Mouse (Mus musculus) heart, embryonic 16.5 days (tissue): Measurements from ENCODE around the gene Peli2. TPM values are rescaled to one million over a fixed set of nuclear protein-coding genes. Genes with fewer than 3 reads are reported as not detected.

Experiments used
- ATAC-seq: fragments of 200-750 bp; cut with Nextera tagmentation; replicated peaks from 2 replicates; pipeline ENCODE4 v1.8.0; 2017; ENCODE audit warnings: moderate number of reproducible peaks; ENCODE audit not compliant: insufficient read depth, low FRiP score; ENCODE audit errors: extremely low read depth
- H3K27ac ChIP-seq: fragments of 300-500 bp; sonication (generic); 2 replicates; pipeline ENCODE4 v1.5.1; 2014; ENCODE audit warnings: mild to moderate bottlenecking, low read length, control low read depth, moderate library complexity
- H3K27me3 ChIP-seq: fragments of 300-500 bp; sonication (generic); 2 replicates; pipeline ENCODE4 v1.6.1; 2014; ENCODE audit warnings: low read length, mixed read lengths; ENCODE audit not compliant: control insufficient read depth, insufficient read depth
- H3K36me3 ChIP-seq: fragments of 300-500 bp; sonication (generic); 2 replicates; pipeline ENCODE4 v1.6.1; 2014; ENCODE audit not compliant: control insufficient read depth, insufficient read depth
- H3K4me1 ChIP-seq: fragments of 300-500 bp; sonication (generic); 2 replicates; pipeline ENCODE4 v1.6.1; 2014; ENCODE audit warnings: low read length, mixed read lengths; ENCODE audit not compliant: control insufficient read depth, insufficient read depth
- H3K4me2 ChIP-seq: fragments of 300-500 bp; sonication (generic); 2 replicates; pipeline ENCODE4 v1.6.1; 2014; ENCODE audit warnings: low read depth, mild to moderate bottlenecking, control low read depth, low read length
- H3K4me3 ChIP-seq: fragments of 300-500 bp; sonication (generic); 2 replicates; pipeline ENCODE4 v1.5.1; 2014; ENCODE audit warnings: mild to moderate bottlenecking, control low read depth, low read length
- H3K9ac ChIP-seq: fragments of 300-500 bp; sonication (generic); 2 replicates; pipeline ENCODE4 v1.6.1; 2014; ENCODE audit warnings: low read length, control low read depth
- H3K9me3 ChIP-seq: fragments of 300-500 bp; sonication (generic); replicated peaks from 2 replicates; pipeline ENCODE4 v1.6.1; 2016; ENCODE audit warnings: low read length; ENCODE audit not compliant: control insufficient read depth
- WGBS: fragments of 180-500 bp; shearing (Covaris S2); extraction: QIAGEN DNeasy Blood & Tissue Kit; methylation state at CpG from one replicate; pipeline ENCODE4 v1.1.7; 2014; 5-methylcytosine and 5-hydroxymethylcytosine counted together
- polyA plus RNA-seq: library from polyadenylated mRNA; unstranded; fragments of >200 nt; fragmentation: Nextera tagmentation; extraction: Ambion mirVana; gene quantifications from 2 replicates; pipeline ENCODE4 v1.2.1, GENCODE M21; 2015

Gene Peli2
- polyA plus RNA-seq, 1 experiment from 2014 or later = 2.6 TPM

DNA sequence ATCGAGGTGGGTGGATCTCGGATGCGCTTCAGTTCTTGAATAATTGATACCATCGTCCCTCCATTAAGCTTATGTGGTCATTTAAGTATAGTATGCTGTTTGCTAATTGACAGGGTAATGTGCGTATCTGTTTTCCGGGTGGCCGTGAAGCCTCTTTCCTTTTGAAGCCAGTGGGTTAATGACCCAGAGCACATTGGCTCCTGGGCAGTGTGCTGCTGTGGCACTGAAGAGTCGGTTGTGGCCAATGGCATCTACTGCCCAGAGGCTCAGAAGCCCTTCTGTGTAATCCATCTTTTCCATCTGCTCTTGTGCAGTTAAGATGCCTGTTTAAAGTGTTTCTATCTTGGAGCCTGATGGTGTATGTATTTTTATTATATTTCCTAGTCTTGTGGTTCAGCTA, 34.0 kb downstream of the Peli2 start:
- 85% methylated on average over 8 of the region's 8 CpGs for WGBS
- no peak overlapping the region for H3K4me3 ChIP-seq
- no peak for ATAC-seq

DNA sequence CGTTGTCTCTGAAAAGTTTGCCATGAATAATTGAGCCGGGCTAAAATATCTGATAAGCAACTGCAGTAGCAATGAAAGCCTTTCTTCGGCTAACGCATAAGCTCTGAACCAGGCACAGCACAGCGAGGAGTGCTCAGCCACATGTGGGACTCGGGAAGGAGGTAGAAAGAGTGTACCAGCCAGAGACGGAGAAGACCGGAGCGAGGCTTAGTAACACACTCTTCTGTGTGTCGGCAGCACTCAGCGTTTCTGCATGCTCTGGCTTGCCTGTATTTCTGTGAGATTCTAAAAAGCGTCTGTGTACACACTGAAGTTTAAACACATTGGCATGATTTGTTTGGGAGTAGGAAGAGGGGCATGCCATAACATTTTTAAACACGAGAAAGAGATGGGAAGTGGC, 34.5 kb downstream of the Peli2 start:
- Histone ChIP-seq H3K4me2 (no peak overlapping the region), H3K4me3 (no peak overlapping the region), H3K9me3 (no peaks in the 10 kb centered on the region), H3K4me1 (no peaks in the 10 kb centered on the region), H3K36me3 (no peaks in the 10 kb centered on the region), H3K9ac (no peak overlapping the region), H3K27me3 (no peaks in the 10 kb centered on the region), H3K27ac (no peak overlapping the region)
- ATAC-seq = no peak
- WGBS = 61% methylated on average over 13 of the region's 13 CpGs

More for the DNA sequence above, 34.0 kb downstream of the Peli2 start:
- H3K27ac ChIP-seq = no peak overlapping the region
- no peaks in the 10 kb centered on the region for H3K4me1 ChIP-seq
- no peak overlapping the region for H3K9ac ChIP-seq
- H3K9me3 ChIP-seq = no peaks in the 10 kb centered on the region
- no peaks in the 10 kb centered on the region for H3K36me3 ChIP-seq
- H3K27me3 ChIP-seq = no peaks in the 10 kb centered on the region
- H3K4me2 ChIP-seq = no peak overlapping the region

DNA sequence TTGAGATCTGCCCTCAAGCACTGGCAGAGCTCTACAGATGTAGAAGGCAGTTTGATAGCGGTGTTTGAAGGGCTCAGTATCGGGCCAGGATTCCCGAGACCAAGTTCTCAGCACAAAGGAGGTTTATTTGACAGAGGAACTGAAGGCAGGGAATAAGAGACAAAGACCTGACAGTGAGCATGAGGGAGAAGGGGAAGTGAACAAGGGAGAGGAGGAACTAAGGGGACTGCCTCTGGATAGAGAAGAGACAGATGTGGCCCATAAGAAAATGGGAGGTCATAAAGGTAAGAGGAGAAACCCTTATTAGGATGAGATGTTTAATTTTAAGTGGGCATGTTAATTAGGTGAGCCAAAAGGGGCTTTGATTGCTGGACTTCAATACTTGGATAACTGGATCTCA, 36.5 kb downstream of the Peli2 start:
- H3K4me2 ChIP-seq = no peak overlapping the region
- no peaks in the 10 kb centered on the region for H3K27me3 ChIP-seq
- H3K4me1 ChIP-seq = no peaks in the 10 kb centered on the region
- no peaks in the 10 kb centered on the region for H3K36me3 ChIP-seq
- no peaks in the 10 kb centered on the region for H3K9me3 ChIP-seq
- ATAC-seq = no peak
- no peak overlapping the region for H3K4me3 ChIP-seq
- no peak overlapping the region for H3K27ac ChIP-seq
- no peak overlapping the region for H3K9ac ChIP-seq
- WGBS = 78% methylated on average over 3 of the region's 3 CpGs

DNA sequence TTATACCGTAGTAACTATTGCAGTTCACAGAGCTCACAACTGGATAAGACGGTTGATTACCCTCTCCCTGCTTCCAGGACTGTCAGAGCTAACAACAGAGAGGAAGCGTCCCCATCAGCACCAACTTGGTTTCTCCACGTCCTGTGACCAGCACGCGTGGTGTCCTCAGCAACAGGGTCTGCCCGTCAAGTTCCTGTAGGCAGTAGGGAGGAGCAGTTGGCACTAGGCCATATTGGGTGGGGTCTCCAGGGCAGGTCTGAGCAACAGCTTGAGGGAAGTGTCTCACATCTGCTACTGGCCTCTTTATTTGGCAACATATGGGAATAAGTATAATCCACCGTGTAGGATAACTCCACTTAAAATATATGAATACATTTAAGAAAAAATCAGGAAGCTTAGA, 37.2 kb downstream of the Peli2 start:
- 67% methylated on average over 8 of the region's 8 CpGs for WGBS
- no peak overlapping the region for H3K27ac ChIP-seq
- no peak for ATAC-seq
- no peaks in the 10 kb centered on the region for H3K36me3 ChIP-seq
- no peak overlapping the region for H3K4me3 ChIP-seq
- H3K9ac ChIP-seq = no peak overlapping the region
- no peak overlapping the region for H3K4me2 ChIP-seq
- no peaks in the 10 kb centered on the region for H3K4me1 ChIP-seq
- H3K9me3 ChIP-seq = no peaks in the 10 kb centered on the region
- H3K27me3 ChIP-seq = no peaks in the 10 kb centered on the region

DNA sequence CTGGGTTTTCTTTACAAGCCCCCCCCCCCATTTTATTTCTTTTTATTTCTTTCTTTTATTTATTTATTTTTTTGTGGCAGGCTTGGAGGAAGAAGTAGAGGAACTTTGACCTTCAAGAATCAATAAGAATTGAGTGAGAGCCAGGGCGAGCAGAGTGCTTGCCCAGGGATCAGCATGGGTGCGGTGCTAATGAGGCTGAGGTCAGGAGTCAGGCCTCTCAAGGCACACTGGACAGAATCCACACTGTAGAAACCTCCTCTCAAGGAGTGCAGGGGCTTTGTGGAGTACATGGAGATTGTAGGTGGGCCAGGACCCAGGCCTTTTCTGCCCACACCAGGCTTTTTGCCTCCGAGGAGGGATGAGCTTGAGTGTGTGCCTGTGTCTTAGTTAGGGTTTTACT, 38.8 kb downstream of the Peli2 start:
- WGBS = 88% methylated on average over 3 of the region's 3 CpGs
- no peak overlapping the region for H3K4me3 ChIP-seq
- no peaks in the 10 kb centered on the region for H3K36me3 ChIP-seq
- H3K9ac ChIP-seq = no peak overlapping the region
- no peaks in the 10 kb centered on the region for H3K27me3 ChIP-seq
- H3K4me2 ChIP-seq = no peak overlapping the region
- H3K27ac ChIP-seq = no peak overlapping the region
- H3K4me1 ChIP-seq = no peaks in the 10 kb centered on the region
- ATAC-seq = no peak
- no peaks in the 10 kb centered on the region for H3K9me3 ChIP-seq

DNA sequence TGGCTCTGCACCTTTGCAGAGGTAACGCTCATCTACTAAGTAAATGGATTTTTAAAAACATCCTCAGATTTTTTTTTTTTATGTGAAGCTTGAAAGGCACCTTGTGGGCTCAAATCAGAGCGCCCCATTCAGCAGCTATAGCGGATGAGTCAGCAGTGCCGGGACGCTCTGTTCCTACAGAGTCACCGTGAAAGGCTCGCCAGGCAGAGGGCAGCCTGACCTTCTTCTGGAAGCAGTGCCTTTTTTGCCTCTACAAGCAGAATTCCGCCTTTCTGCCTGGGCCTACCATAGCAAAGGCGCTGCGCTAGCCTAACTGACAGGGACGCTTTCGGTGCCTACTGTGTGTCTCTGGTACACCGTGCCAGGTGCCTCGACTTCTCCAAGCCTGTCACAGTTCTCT, 41.8 kb downstream of the Peli2 start:
- Histone ChIP-seq H3K9me3 (no peaks in the 10 kb centered on the region), H3K36me3 (no peaks in the 10 kb centered on the region), H3K9ac (peak overlapping the region; percentile 38; the same call in 1 of the 2 replicates), H3K4me1 (no peaks in the 10 kb centered on the region), H3K27ac (no peak overlapping the region), H3K4me3 (no peak overlapping the region), H3K4me2 (no peak overlapping the region), H3K27me3 (no peaks in the 10 kb centered on the region)
- no peak for ATAC-seq
- 67% methylated on average over 14 of the region's 14 CpGs for WGBS

DNA sequence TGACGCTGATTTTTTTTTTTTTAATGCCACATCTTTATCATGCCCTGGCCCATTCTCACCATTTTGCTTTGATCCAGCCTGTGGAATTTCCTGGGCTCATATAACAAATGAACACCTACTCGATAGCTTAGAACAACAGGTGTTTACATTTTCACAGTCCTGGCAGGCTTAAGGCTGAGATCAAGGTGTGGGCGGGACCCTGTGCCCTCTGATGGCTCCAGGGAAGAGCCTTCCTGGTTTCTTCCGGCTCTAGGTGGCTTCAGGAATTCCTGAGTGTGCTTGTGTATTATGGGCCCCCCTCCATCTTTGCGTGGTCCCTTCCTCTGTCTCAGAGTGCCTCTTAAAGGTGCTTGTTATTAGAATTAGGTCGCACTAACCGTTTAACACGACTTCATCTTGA, 44.3 kb downstream of the Peli2 start:
- Histone ChIP-seq H3K4me1 (no peaks in the 10 kb centered on the region), H3K4me2 (no peak overlapping the region), H3K27ac (no peak overlapping the region), H3K4me3 (no peak overlapping the region), H3K36me3 (no peaks in the 10 kb centered on the region), H3K27me3 (no peaks in the 10 kb centered on the region), H3K9me3 (no peaks in the 10 kb centered on the region), H3K9ac (no peak overlapping the region)
- 52% methylated on average over 8 of the region's 8 CpGs for WGBS
- no peak for ATAC-seq

DNA sequence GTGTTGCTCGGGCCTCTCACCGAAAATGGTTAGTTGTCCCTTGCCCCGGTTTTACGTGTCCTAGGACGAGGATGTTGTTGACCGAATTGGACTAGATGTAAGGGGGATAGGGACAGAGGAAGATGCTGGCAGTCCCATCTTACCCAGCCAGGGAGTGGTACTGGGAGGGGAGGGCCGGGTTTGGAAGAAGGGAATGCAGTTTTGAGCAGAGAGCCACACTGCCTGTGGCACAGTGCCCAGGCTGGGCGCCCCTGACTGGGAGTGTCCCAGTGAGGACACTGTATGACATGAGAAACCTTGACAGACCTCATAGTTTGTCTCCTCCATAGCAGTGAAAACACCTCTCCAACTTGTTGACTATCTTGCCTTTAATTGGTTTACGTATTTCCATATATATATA, 45.8 kb downstream of the Peli2 start:
- Histone ChIP-seq H3K9me3 (no peaks in the 10 kb centered on the region), H3K27ac (no peak overlapping the region), H3K9ac (no peak overlapping the region), H3K36me3 (no peaks in the 10 kb centered on the region), H3K4me2 (no peak overlapping the region), H3K4me3 (no peak overlapping the region), H3K27me3 (no peaks in the 10 kb centered on the region), H3K4me1 (no peaks in the 10 kb centered on the region)
- ATAC-seq = no peak
- 85% methylated on average over 9 of the region's 9 CpGs for WGBS

DNA sequence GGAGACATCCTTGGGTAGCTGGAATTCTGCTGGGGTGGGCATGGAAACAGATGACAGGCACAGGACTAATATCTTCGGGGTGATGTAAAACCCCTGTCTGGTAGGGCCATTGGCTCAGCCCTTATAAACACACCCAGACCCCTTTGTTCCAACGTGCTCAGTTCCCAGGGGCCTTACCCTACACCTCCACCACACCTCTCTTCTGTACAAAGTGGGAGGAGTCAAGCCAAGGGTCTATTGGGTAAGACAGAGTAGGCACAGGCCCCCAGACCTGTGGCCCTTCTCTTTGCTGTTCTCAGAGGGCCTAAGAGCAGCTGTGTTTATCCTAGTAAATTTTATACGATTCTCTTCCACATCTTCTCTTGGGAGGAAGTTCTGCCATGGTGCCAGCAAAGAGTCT, 46.4 kb downstream of the Peli2 start:
- no peaks in the 10 kb centered on the region for H3K36me3 ChIP-seq
- no peak overlapping the region for H3K9ac ChIP-seq
- no peak for ATAC-seq
- no peak overlapping the region for H3K27ac ChIP-seq
- no peaks in the 10 kb centered on the region for H3K4me1 ChIP-seq
- H3K27me3 ChIP-seq = no peaks in the 10 kb centered on the region
- H3K9me3 ChIP-seq = no peaks in the 10 kb centered on the region
- 64% methylated on average over 3 of the region's 3 CpGs for WGBS
- no peak overlapping the region for H3K4me2 ChIP-seq
- no peak overlapping the region for H3K4me3 ChIP-seq

DNA sequence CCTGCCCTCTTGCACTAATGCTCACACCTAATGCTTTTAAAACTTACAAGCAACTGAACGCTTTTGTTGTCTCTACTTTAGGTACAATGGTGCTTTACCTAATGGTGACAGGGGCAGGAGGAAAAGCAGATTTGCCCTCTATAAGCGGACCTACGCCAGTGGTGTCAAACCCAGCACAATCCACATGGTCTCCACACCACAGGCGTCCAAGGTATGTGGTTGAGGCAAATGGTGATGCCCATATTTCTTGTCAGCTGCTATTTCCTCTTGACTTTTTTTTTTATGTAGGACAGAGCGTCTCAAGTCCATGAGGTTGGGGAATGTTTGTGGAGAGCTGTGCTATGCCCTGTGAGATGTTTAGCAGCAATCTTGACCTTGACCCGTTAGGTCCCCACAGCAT, 47.5 kb downstream of the Peli2 start:
- H3K36me3 ChIP-seq = no peaks in the 10 kb centered on the region
- no peak overlapping the region for H3K4me3 ChIP-seq
- H3K9ac ChIP-seq = no peak overlapping the region
- 80% methylated on average over 6 of the region's 6 CpGs for WGBS
- no peaks in the 10 kb centered on the region for H3K4me1 ChIP-seq
- no peaks in the 10 kb centered on the region for H3K9me3 ChIP-seq
- no peaks in the 10 kb centered on the region for H3K27me3 ChIP-seq
- H3K4me2 ChIP-seq = no peak overlapping the region
- ATAC-seq = no peak
- no peak overlapping the region for H3K27ac ChIP-seq
